Mouse (Mus musculus): Measurements from ENCODE around the gene Efcab6.

Efcab6 gene

GRCm38 (mm10) chr15:84072226-84072625 lies 7.0 kb upstream of the Efcab6 start:
- in situ Hi-C loops (cut with MboI; ENCODE audit: low pct_unique_long_range_greater_than_20kb in 1 of 2, low sequenced_read_pairs in 2 of 2, unreplicated experiment in 1 of 2) = loop anchor here in 1 of 2 experiments (25.0 kb wide), 1 partner anchor 310 kb away; no protein-coding TSS in a partner anchor

GRCm38 (mm10) chr15:84070116-84070676 lies 5.0 kb upstream of the Efcab6 start:
- in situ Hi-C loops (cut with MboI; ENCODE audit: low pct_unique_long_range_greater_than_20kb in 1 of 2, low sequenced_read_pairs in 2 of 2, unreplicated experiment in 1 of 2) = loop anchor here in 1 of 2 experiments (25.0 kb wide), 1 partner anchor 308 kb away; no protein-coding TSS in a partner anchor

- in situ Hi-C loops (cut with MboI; ENCODE audit: low pct_unique_long_range_greater_than_20kb in 1 of 2, low sequenced_read_pairs in 2 of 2, unreplicated experiment in 1 of 2) = loop anchor here in 1 of 2 experiments (25.0 kb wide), 1 partner anchor 307 kb away; no protein-coding TSS in a partner anchor
These were observed 4.4 kb upstream of the Efcab6 start for GRCm38 (mm10) chr15:84069455-84070050.

- in situ Hi-C loops (cut with MboI; ENCODE audit: low pct_unique_long_range_greater_than_20kb in 1 of 2, low sequenced_read_pairs in 2 of 2, unreplicated experiment in 1 of 2) = loop anchor here in 1 of 2 experiments (25.0 kb wide), 1 partner anchor 303 kb away; no protein-coding TSS in a partner anchor
These were observed 522 bp upstream of the Efcab6 start for GRCm38 (mm10) chr15:84065701-84066100.

- in situ Hi-C loops (cut with MboI; ENCODE audit: low pct_unique_long_range_greater_than_20kb in 1 of 2, low sequenced_read_pairs in 2 of 2, unreplicated experiment in 1 of 2) = loop anchor here (10.0 to 25.0 kb wide), 3 partner anchors 204 to 297 kb away; no protein-coding TSS in a partner anchor
These were observed 6.3 kb downstream of the Efcab6 start for GRCm38 (mm10) chr15:84058841-84059240.

- in situ Hi-C loops (cut with MboI; ENCODE audit: low pct_unique_long_range_greater_than_20kb in 1 of 2, low sequenced_read_pairs in 2 of 2, unreplicated experiment in 1 of 2) = loop anchor here (10.0 to 25.0 kb wide), 3 partner anchors 201 to 294 kb away; no protein-coding TSS in a partner anchor
These were observed 9.1 kb downstream of the Efcab6 start for GRCm38 (mm10) chr15:84056083-84056482.

- in situ Hi-C loops (cut with MboI; ENCODE audit: low pct_unique_long_range_greater_than_20kb in 1 of 2, low sequenced_read_pairs in 2 of 2, unreplicated experiment in 1 of 2) = loop anchor here (10.0 to 25.0 kb wide), 3 partner anchors 199 to 292 kb away; no protein-coding TSS in a partner anchor
These were observed 11.3 kb downstream of the Efcab6 start for GRCm38 (mm10) chr15:84053859-84054258.

GRCm38 (mm10) chr15:84053240-84053639 lies 11.9 kb downstream of the Efcab6 start:
- in situ Hi-C loops (cut with MboI; ENCODE audit: low pct_unique_long_range_greater_than_20kb in 1 of 2, low sequenced_read_pairs in 2 of 2, unreplicated experiment in 1 of 2) = loop anchor here (10.0 to 25.0 kb wide), 3 partner anchors 198 to 291 kb away; no protein-coding TSS in a partner anchor

- in situ Hi-C loops (cut with MboI; ENCODE audit: low pct_unique_long_range_greater_than_20kb in 1 of 2, low sequenced_read_pairs in 2 of 2, unreplicated experiment in 1 of 2) = loop anchor here (10.0 to 25.0 kb wide), 3 partner anchors 198 to 290 kb away; no protein-coding TSS in a partner anchor
These were observed 12.8 kb downstream of the Efcab6 start for GRCm38 (mm10) chr15:84052390-84052789.

- in situ Hi-C loops (cut with MboI; ENCODE audit: low pct_unique_long_range_greater_than_20kb in 1 of 2, low sequenced_read_pairs in 2 of 2, unreplicated experiment in 1 of 2) = no loop called here
These were observed 15.6 kb downstream of the Efcab6 start for GRCm38 (mm10) chr15:84049570-84049969.

GRCm38 (mm10) chr15:84045562-84045961 lies 19.6 kb downstream of the Efcab6 start:
- in situ Hi-C loops (cut with MboI; ENCODE audit: low pct_unique_long_range_greater_than_20kb in 1 of 2, low sequenced_read_pairs in 2 of 2, unreplicated experiment in 1 of 2) = no loop called here

GRCm38 (mm10) chr15:84037067-84037466 lies 28.1 kb downstream of the Efcab6 start:
- in situ Hi-C loops (cut with MboI; ENCODE audit: low pct_unique_long_range_greater_than_20kb in 1 of 2, low sequenced_read_pairs in 2 of 2, unreplicated experiment in 1 of 2) = no loop called here

GRCm38 (mm10) chr15:84025651-84026050 lies 39.5 kb downstream of the Efcab6 start:
- in situ Hi-C loops (cut with MboI; ENCODE audit: low pct_unique_long_range_greater_than_20kb in 1 of 2, low sequenced_read_pairs in 2 of 2, unreplicated experiment in 1 of 2) = no loop called here

- in situ Hi-C loops (cut with MboI; ENCODE audit: low pct_unique_long_range_greater_than_20kb in 1 of 2, low sequenced_read_pairs in 2 of 2, unreplicated experiment in 1 of 2) = no loop called here
These were observed 40.3 kb downstream of the Efcab6 start for GRCm38 (mm10) chr15:84024851-84025250.

- in situ Hi-C loops (cut with MboI; ENCODE audit: low pct_unique_long_range_greater_than_20kb in 1 of 2, low sequenced_read_pairs in 2 of 2, unreplicated experiment in 1 of 2) = no loop called here
These were observed 55.7 kb downstream of the Efcab6 start for GRCm38 (mm10) chr15:84009366-84010083.

GRCm38 (mm10) chr15:84004306-84004705 lies 60.9 kb downstream of the Efcab6 start:
- in situ Hi-C loops (cut with MboI; ENCODE audit: low pct_unique_long_range_greater_than_20kb in 1 of 2, low sequenced_read_pairs in 2 of 2, unreplicated experiment in 1 of 2) = no loop called here

- in situ Hi-C loops (cut with MboI; ENCODE audit: low pct_unique_long_range_greater_than_20kb in 1 of 2, low sequenced_read_pairs in 2 of 2, unreplicated experiment in 1 of 2) = no loop called here
These were observed 66.1 kb downstream of the Efcab6 start for GRCm38 (mm10) chr15:83999071-83999470.

- in situ Hi-C loops (cut with MboI; ENCODE audit: low pct_unique_long_range_greater_than_20kb in 1 of 2, low sequenced_read_pairs in 2 of 2, unreplicated experiment in 1 of 2) = no loop called here
These were observed 66.6 kb downstream of the Efcab6 start for GRCm38 (mm10) chr15:83998586-83998985.

GRCm38 (mm10) chr15:83998115-83998514 lies 67.1 kb downstream of the Efcab6 start:
- in situ Hi-C loops (cut with MboI; ENCODE audit: low pct_unique_long_range_greater_than_20kb in 1 of 2, low sequenced_read_pairs in 2 of 2, unreplicated experiment in 1 of 2) = no loop called here
